Mouse (Mus musculus) adrenal gland, adult 10 weeks (tissue): Measurements from ENCODE around the gene Luc7l2. TPM values are rescaled to one million over a fixed set of nuclear protein-coding genes. Genes with fewer than 3 reads are reported as not detected.

Experiments used
- polyA plus RNA-seq: library from polyadenylated mRNA; stranded (reverse); fragments of 350-450 nt; fragmentation: Illumina TruSeq; extraction: RNeasy Lipid Tissue Mini Kit (QIAGEN cat#74804); gene quantifications from one replicate; pipeline ENCODE4 v1.2.3, GENCODE M21; 2014; ENCODE audit warnings: low read depth, low replicate concordance

Gene Luc7l2
- 414 TPM for polyA plus RNA-seq

DNA sequence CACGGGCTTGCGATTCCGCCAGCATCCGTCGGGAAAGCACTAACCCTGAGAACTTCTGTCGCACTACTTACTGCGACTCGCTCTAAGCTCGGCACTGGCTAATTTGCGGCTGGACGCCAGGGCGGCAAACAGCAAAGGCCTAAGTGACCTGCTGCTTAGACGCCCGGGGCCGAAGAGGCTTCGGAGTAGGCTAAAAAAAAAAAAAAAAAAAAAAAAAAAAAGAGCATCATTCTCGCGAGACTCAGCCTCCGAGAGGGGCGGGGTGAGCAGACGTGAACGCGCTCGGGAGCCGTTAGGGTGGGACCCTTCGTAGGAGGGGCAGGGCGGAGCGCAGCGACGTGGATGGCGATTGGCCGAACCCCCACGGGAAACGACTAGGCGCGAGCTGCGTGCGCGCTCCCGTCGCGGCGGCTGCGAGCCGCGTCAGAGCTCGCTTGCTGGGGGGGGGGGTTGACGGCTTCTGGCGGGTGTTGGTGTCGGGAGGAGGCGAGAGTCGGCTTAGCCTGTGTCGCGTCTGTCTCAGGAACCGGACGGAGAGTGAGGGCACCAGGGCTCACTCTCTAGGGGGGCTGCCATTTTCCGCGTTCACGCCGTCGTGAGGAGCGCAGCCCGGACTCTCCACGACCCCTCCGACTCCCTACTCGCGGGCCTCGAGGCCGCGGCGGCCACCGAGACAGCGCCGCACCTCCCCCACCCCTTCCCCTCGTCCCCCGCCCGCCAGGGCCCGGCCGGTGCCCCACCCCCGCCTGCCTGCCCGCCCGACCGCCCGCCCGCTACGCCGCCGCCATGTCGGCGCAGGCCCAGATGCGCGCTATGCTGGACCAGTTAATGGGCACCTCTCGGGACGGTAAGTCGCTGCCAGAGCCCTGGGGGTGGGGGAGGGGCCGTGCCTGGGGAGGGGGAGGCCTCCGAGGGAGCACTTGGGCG is at the start of gene Luc7l2:
Gene Luc7l2, plus strand, starts transcription at position 273 of the 927 bp plus-strand sequence.

DNA sequence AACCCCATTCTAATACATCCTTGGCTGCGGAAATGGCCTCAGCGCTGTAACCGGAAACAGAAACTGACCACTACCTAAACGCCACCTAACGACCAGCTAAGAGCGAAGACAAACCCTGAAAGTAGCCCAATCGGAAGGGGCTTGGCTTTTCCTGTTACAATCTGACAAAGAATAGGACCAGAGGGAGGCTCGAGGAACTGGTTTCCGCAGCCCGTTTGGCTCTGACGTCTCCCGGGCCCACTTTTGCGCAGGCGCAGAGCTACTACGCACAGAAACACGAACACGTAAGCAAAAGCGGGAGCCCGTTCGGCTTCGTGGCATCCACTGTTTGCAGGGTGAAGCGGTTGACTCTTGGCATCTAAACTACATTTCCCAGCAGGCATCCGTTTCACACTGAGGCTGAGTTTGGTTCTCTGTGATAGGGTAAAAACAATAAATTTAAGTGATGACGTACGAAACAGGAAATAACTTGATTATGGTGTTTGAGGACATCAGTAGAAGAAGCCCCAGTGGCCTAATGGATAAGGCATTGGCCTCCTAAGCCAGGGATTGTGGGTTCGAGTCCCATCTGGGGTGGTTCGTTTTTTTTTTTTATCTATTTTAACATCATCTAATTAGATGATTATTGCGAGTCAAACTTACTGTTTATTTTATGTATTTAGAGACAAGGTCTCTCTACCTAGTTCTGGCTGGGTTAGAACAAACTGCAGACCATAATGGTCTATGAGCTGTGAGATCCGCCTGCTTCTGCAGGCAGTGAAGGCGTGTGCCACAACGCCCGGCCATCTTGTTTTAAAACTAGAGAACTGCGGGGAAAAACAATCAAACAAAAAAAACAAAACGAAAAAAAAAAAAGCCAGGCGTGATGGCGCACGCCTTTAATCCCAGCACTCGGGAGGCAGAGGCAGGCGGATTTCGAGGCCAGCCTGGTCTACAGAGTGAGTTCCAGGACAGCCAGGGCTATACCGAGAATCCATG is 17.4 kb upstream of the Luc7l2 start, which contains the start of gene Fmc1:
Gene Fmc1, plus strand, starts transcription at position 75 of the 978 bp plus-strand sequence.

DNA sequence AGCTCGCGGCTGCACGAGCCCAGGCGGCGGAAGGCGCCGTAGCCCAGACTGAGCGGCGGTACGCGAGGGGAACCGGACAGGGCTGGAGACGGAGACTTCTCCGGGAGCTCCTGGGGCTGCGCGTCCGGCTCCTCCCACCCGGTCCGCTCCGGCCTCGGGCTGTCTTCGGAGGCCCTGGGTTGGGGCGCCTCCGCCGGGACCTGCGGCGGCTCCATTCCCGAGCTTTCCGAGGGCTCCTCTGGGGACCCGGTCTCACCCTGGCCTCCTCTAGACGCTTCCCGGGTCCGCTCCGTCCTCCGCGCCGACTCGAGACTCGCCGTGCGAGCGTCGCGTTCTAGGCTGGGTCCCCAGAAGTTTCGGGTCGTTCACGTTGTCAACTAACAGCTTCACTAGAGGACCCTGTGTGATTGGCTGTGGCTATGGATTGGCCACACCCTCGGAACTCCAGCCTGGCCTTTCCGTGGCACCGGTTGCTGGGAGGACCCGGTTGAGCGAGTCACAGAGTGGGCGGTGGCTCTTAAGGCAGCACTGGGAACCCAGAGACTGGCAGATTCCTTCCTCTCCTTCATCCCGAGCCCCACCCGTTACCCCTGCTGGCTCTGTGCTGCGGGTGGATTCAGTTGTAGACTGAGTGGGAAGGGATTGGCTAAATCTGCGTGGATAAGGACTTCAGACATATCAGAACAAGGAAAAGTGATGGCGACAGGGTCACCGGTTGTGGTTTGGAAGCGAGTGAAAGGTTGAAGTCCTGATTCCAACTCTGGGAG is 85.9 kb downstream of the Luc7l2 start, which contains the start of gene Klrg2:
Gene Klrg2, minus strand, starts transcription at position 391 of the 767 bp plus-strand sequence.

Other genes with a start within 250 kb of the Luc7l2 start
- 105 TPM for gene Zc3hav1, start 196.7 kb upstream of the Luc7l2 start, polyA plus RNA-seq
- gene Ttc26, start 169.9 kb upstream of the Luc7l2 start, polyA plus RNA-seq: 4.8 TPM
- 40.1 TPM for gene Ubn2, start 117.4 kb upstream of the Luc7l2 start, polyA plus RNA-seq
- gene Fmc1, start 17.8 kb upstream of the Luc7l2 start, polyA plus RNA-seq: 1.8 TPM
- 0.35 TPM for gene Klrg2, start 85.9 kb downstream of the Luc7l2 start, polyA plus RNA-seq
- 0.41 TPM for gene Clec2l, start 111.7 kb downstream of the Luc7l2 start, polyA plus RNA-seq